Mouse (Mus musculus) embryonic facial prominence, embryonic 13.5 days (tissue): Measurements from ENCODE around the gene Ttf1. TPM values are rescaled to one million over a fixed set of nuclear protein-coding genes. Genes with fewer than 3 reads are reported as not detected.
"Not testable (repeated sequence)": the region's sequence is repeated elsewhere in the genome, so short reads cannot be mapped to it uniquely, and the experiment has no call there.

Source experiments
- ATAC-seq: fragments of 200-750 bp; cut with Nextera tagmentation; 2 replicates; pipeline ENCODE4 v1.8.0; 2017; ENCODE audit warnings: low read depth; ENCODE audit not compliant: insufficient number of reproducible peaks, insufficient read depth, low FRiP score, low TSS enrichment
- H3K27ac ChIP-seq: fragments of 300-500 bp; sonication (generic); 2 replicates; pipeline ENCODE4 v1.5.1; 2015; ENCODE audit warnings: moderate library complexity, mild to moderate bottlenecking, inconsistent platforms
- H3K27me3 ChIP-seq: fragments of 300-500 bp; sonication (generic); 2 replicates; pipeline ENCODE4 v1.6.1; 2015; ENCODE audit warnings: mild to moderate bottlenecking, inconsistent platforms
- H3K36me3 ChIP-seq: fragments of 300-500 bp; sonication (generic); 2 replicates; pipeline ENCODE4 v1.6.1; 2015; ENCODE audit warnings: mild to moderate bottlenecking, inconsistent platforms
- H3K4me1 ChIP-seq: fragments of 300-500 bp; sonication (generic); 2 replicates; pipeline ENCODE4 v1.6.1; 2015; ENCODE audit warnings: inconsistent platforms
- H3K4me2 ChIP-seq: fragments of 300-500 bp; sonication (generic); 2 replicates; pipeline ENCODE4 v1.6.1; 2015; ENCODE audit warnings: moderate library complexity, mild to moderate bottlenecking, inconsistent platforms
- H3K4me3 ChIP-seq: fragments of 300-500 bp; sonication (generic); 2 replicates; pipeline ENCODE4 v1.5.1; 2015; ENCODE audit warnings: mild to moderate bottlenecking, inconsistent platforms
- H3K9ac ChIP-seq: fragments of 300-500 bp; sonication (generic); 2 replicates; pipeline ENCODE4 v1.6.1; 2015; ENCODE audit warnings: mild to moderate bottlenecking, inconsistent platforms
- H3K9me3 ChIP-seq: fragments of 300-500 bp; sonication (generic); 2 replicates; pipeline ENCODE4 v1.6.1; 2016; ENCODE audit warnings: inconsistent platforms
- WGBS: fragments of 180-500 bp; shearing (Covaris S2); methylation state at CpG from one replicate; pipeline ENCODE4 v1.1.7; 2015; ENCODE audit warnings: mixed read lengths; 5-methylcytosine and 5-hydroxymethylcytosine counted together
- polyA plus RNA-seq: library from polyadenylated mRNA; unstranded; fragments of >200 nt; fragmentation: Nextera tagmentation; extraction: Ambion mirVana; gene quantifications from 2 replicates; pipeline ENCODE4 v1.2.1, GENCODE M21; 2015

Ttf1 gene
- polyA plus RNA-seq, 1 experiment from 2014 or later, result 11.5 TPM

DNA sequence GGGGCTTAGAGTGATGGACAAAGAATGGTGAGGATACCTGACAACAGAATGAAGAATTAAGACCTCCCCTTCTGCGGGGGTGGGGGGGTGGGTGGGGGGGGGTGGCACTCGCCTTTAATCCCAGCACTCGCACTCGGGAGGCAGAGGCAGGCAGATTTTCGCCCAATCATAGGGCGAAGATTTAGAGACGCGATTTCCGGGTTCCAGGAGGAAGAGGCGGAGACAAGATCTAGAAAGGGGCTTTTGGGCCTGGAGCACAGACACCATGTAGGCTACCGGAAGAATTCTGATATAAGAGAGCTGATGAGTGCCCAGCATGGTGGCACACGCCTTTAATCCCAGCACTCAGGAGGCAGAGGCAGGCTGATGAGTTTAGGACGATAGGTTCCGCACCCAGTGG is 39.6 kb downstream of the Ttf1 start:
- Histone ChIP-seq H3K9me3 (no peaks in the 10 kb centered on the region), H3K9ac (no peak overlapping the region), H3K4me3 (no peak overlapping the region), H3K36me3 (no peaks in the 10 kb centered on the region), H3K4me1 (no peaks in the 10 kb centered on the region; the same call in 1 of the 2 replicates), H3K27me3 (no peaks in the 10 kb centered on the region), H3K27ac (no peak overlapping the region), H3K4me2 (no peak overlapping the region)
- ATAC-seq, result no peak
- WGBS, result 87% methylated on average over 14 of the region's 14 CpGs

DNA sequence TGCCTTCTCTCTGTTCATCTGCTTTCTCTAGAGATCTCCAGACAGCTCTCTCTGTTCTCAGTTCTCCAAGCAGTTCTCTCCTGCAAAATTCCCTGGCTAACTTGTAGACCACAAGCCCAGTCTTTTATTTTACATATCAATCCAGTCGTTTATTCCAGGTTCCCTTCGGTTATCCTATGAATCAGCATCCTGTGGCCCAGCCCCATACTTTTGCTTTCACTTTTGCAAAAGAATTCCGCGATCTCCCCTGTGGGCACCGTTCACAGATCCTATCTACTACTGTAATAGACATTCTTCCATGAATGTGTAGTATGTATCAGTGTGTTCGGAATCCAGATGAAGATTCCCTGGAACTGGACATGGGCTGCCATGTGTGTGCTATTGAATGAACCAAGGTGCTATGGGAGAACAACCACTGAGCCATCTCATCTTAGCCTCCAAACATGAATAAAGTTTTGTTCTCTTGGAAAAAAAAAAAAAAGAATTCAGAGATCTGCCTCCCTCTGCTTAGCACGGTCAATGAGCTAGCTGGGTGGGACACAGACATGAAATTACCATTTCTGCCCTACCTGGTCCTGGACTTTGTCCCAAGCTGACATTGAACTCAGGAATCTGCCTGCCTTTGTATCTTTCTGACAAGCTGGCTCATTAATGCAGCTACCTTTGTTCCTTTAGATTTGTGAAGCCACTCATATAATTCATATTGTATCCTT is 40.9 kb downstream of the Ttf1 start:
- Histone ChIP-seq H3K9me3 (no peaks in the 10 kb centered on the region), H3K27ac (no peak overlapping the region), H3K4me1 (no peaks in the 10 kb centered on the region; the same call in 1 of the 2 replicates), H3K4me3 (no peak overlapping the region), H3K27me3 (no peaks in the 10 kb centered on the region), H3K36me3 (no peaks in the 10 kb centered on the region), H3K9ac (0 out of 2 replicates have a peak overlapping the region, but pooled peaks have one; percentile 44), H3K4me2 (peak overlapping the region; percentile 22; the same call in 1 of the 2 replicates)
- no peak for ATAC-seq
- WGBS, result 71% methylated on average over 7 of the region's 7 CpGs

DNA sequence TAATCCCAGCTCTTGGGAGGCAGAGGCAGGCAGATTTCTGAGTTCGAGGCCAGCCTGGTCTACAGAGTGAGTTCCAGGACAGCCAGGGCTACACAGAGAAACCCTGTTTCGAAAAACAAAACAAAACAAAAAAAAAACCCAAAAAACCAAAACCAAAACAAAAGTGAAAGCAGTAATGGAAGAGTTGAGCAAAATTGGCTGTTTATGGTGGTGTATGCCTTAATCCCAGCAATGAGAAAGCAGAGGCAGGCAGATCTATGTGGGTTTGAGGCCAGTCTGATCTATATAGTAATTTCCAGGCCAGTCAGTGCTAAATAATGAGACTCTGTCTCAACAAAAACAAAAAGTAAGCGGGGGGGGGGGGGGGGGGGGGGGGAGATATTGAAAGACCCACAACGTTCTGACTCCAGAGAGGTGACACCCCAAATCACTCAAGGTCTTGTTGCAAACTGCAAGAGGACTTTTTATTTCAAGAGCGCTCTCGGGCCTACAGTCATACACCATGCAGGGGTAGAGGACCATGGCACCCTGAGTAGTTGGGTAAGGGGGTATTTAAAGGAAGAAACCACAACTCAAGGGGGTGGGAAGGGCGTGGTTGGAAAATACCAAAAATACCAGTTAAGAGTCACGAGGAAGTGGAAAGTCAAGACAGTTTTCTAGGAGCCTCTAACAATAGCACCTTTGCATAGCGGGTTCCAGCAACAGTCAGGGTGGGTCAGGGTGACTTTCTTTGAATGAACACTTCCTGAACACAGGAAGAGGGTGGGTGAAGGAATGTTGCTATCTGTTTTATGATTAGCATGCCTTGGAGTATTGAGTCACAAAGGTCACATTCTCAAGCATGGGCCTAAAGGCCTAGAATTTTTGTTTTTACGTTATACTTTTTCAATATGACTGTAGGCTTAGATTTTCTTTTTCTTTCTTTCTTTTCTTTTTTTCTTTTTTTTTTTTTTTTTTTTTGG is 42.6 kb downstream of the Ttf1 start:
- H3K36me3 ChIP-seq, H3K27ac ChIP-seq, H3K9ac ChIP-seq, H3K9me3 ChIP-seq, H3K4me1 ChIP-seq, H3K4me2 ChIP-seq, H3K4me3 ChIP-seq, ATAC-seq, H3K27me3 ChIP-seq: not testable (repeated sequence)
- WGBS, result 83% methylated on average over 9 of the region's 10 CpGs

DNA sequence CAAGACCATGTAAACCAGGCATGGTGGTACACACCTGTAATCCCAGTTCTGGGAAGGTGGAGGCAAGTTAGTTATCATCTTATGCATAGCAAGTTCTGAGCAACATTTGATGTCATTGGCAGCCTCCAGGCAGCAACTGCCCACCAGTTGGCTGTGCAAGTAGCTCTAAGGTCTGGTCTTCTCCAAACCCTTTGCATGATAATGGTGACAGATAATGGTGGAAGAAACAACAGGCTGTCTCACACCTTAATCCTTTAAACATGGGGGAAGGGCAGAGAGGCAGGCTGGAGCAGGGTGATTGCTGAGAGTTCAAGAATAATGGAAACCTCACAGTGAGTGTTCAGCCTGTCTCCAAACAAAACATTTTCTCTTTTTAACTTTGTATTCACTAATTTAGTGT is 60.9 kb downstream of the Ttf1 start:
- H3K36me3 ChIP-seq, result no peaks in the 10 kb centered on the region
- no peak overlapping the region for H3K9ac ChIP-seq
- no peak for ATAC-seq
- no peak overlapping the region for H3K4me2 ChIP-seq
- H3K27ac ChIP-seq, result no peak overlapping the region
- no peak overlapping the region for H3K4me3 ChIP-seq
- no peaks in the 10 kb centered on the region for H3K27me3 ChIP-seq
- no peaks in the 10 kb centered on the region for H3K9me3 ChIP-seq
- peaks cover 3% of the 10 kb centered on the region for H3K4me1 ChIP-seq

DNA sequence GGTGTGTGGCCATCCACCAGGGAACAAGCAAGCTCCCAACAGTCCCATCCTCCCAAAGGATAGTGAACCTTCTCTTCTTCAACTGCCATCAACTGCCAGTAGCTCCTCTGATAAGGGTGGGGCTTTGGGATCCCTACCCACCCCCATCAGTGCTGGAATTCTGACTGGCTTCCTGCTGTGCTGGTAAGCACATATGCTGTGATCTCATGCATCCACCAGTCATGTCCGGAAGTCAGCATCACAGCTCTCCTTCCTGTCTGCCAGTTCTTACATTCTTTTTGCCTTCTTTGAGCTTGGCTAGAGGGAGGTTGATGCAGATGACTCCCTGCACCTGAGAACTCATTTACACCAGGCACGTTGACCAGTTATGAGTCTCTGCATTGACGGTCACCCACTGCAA is 62.4 kb downstream of the Ttf1 start:
- WGBS, result 83% methylated on average over 3 of the region's 3 CpGs

DNA sequence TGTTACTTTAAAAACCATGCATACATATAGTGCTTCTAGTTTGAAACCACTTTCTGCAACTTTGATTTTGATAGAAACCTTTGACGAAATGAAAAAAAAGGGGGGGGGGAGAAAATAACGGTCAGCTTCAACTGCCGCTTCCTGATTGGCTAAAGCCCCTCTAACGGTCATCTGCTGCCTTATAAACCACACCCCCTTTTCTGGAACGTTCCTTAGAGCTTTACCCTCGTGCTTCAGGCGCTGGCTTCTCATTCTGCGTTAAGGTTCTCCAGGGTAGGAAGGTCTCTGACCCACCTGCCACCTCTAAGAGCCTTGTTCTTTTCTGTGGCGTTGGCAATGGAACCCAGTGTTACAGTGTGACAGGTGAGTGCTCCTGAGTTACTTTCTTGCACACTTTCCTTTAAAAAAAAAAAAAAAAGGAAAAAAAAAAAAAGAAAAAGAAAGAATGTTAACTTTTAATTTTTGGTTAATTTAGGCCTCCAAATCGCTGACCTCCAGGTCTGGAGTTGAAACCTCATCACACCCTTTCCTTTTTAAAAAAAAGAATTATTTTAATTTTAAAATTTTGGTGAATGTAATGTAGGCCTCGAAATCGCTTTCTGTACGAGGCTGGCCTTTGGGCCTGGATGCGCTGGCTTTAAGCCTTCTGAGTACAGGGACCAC is 64.0 kb downstream of the Ttf1 start, which contains the start of gene Setx:
Gene Setx, plus strand, starts transcription at position 275 of the 663 bp plus-strand sequence.
- H3K4me1 ChIP-seq, result peaks cover 11% of the 10 kb centered on the region
- no peaks in the 10 kb centered on the region for H3K27me3 ChIP-seq
- no peak for ATAC-seq
- peak within 1 kb of the TSS; percentile 81 for H3K4me2 ChIP-seq
- H3K4me3 ChIP-seq, result peak within 1 kb of the TSS; percentile 78
- H3K27ac ChIP-seq, result peak within 1 kb of the TSS; percentile 95
- 66% methylated on average over 14 of the region's 14 CpGs for WGBS
- no peaks in the 10 kb centered on the region for H3K9me3 ChIP-seq
- H3K9ac ChIP-seq, result peak within 1 kb of the TSS; percentile 91
- H3K36me3 ChIP-seq, result peaks cover 18% of the 10 kb centered on the region

More for the DNA sequence above, 62.4 kb downstream of the Ttf1 start:
- no peaks in the 10 kb centered on the region for H3K27me3 ChIP-seq
- no peak overlapping the region for H3K9ac ChIP-seq
- no peak overlapping the region for H3K27ac ChIP-seq
- no peak for ATAC-seq
- peaks cover 11% of the 10 kb centered on the region for H3K4me1 ChIP-seq
- H3K9me3 ChIP-seq, result no peaks in the 10 kb centered on the region
- no peak overlapping the region for H3K4me3 ChIP-seq
- H3K36me3 ChIP-seq, result peaks cover 5% of the 10 kb centered on the region; the same call in 1 of the 2 replicates
- H3K4me2 ChIP-seq, result no peak overlapping the region

DNA sequence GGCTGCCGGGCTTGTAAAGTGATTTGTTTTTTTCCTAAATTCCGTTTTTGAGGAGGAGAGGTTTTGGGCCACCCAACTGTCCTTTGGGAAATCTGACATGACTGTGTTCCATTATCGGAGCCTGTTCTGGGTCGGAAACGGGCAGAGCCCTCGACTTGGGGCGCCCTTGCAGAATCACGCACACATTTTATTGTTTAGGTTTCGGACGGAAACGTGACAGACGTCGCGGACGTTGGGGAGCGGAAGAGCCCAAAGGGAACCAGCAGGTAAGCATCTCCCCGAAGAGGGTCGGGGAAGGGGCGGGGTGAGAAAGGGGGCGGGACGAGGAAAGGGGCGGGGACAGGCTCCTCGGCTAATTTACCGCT is 64.5 kb downstream of the Ttf1 start:
- WGBS, result under 1% methylated on average over 24 of the region's 24 CpGs
- Histone ChIP-seq H3K36me3 (peaks cover 24% of the 10 kb centered on the region), H3K4me1 (peaks cover 11% of the 10 kb centered on the region), H3K27ac (peak overlapping the region; percentile 95), H3K9me3 (no peaks in the 10 kb centered on the region), H3K4me3 (peak overlapping the region; percentile 78), H3K4me2 (peak overlapping the region; percentile 81), H3K27me3 (no peaks in the 10 kb centered on the region), H3K9ac (peak overlapping the region; percentile 91)
- no peak for ATAC-seq

DNA sequence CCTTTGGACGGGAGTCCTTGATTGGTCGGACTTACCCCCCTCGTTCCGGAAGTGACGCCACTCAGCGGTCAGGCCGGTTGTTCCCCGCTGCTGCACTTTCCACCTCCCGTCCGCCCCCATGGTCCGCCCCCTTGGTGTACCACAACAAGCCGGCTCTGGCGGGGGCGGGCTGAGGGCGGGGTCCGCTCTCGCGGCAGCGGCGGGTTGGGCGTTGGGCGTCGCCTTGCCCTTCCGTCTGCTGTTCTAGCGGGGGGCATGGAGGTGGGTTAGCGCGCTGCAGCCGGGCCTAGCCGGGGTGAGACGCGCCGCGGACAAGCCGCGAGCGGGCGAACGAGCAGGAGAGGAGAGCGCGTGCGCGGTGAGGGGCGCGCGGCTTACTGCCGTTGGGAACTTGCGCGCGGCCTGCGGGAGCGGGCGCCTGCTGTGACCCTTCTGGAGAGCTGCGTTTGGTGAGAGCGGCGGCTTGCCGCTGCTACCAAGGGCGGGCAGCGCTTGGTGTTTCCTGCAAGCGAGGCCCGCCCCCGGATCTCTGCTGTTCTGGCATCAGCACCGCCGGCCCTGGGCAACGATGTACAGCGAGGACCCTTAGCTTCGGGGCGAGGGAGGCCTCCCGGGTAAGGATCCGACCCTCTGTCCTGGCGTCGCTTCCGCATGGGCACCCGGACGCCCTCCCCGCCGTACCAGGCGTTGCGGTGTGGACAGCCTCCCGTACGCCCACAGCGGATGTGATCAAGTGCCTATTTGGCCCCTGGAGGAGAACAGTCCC is 65.1 kb downstream of the Ttf1 start:
- peak overlapping the region; percentile 81 for H3K4me2 ChIP-seq
- H3K9ac ChIP-seq, result peak overlapping the region; percentile 91
- H3K27ac ChIP-seq, result peak overlapping the region; percentile 95
- peaks cover 29% of the 10 kb centered on the region for H3K36me3 ChIP-seq
- H3K4me3 ChIP-seq, result peak overlapping the region; percentile 78
- H3K4me1 ChIP-seq, result peaks cover 11% of the 10 kb centered on the region
- ATAC-seq, result peak; percentile 99
- H3K27me3 ChIP-seq, result no peaks in the 10 kb centered on the region
- no peaks in the 10 kb centered on the region for H3K9me3 ChIP-seq
- WGBS, result under 1% methylated on average over 81 of the region's 81 CpGs

DNA sequence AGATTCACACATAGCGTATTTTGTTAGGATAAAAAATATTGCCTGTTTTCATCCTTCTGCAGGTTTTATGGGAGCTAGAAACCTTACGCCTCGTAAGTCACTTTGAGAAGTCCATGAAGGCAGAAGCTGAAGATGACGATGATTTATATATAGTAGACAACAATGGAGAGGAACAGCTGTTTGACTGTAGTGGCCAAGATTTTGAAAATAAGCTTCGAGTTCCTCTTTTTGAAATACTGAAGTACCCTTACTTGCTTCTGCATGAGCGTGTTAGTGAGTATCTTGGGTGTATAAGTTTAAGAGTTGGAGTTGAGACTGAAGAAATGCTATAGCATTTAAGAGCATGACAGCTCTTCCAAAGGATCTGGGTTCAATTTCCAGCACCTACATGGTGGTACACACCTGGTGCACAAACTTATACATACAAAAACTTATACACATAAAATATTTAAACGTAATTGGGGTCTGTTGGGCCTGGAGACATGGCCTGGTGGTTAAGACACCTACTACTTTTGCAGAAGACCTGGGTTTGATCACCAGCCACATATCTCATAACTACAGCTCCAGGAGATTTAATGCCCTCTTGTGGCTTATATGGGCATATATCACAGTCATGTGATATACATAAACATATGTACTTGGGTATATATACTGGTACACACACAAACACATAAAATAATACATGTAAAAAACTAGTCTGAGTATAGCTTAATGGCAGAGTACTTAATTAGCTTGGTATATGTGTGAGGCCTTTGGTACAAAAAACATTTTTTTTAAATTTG is 70.2 kb downstream of the Ttf1 start:
- H3K9ac ChIP-seq, result no peak overlapping the region
- no peak overlapping the region for H3K4me2 ChIP-seq
- WGBS, result 94% methylated on average over 7 of the region's 7 CpGs
- no peak for ATAC-seq
- no peaks in the 10 kb centered on the region for H3K27me3 ChIP-seq
- no peak overlapping the region for H3K27ac ChIP-seq
- no peak overlapping the region for H3K4me3 ChIP-seq
- no peaks in the 10 kb centered on the region for H3K9me3 ChIP-seq
- peaks cover 11% of the 10 kb centered on the region for H3K4me1 ChIP-seq
- H3K36me3 ChIP-seq, result peaks cover 70% of the 10 kb centered on the region

DNA sequence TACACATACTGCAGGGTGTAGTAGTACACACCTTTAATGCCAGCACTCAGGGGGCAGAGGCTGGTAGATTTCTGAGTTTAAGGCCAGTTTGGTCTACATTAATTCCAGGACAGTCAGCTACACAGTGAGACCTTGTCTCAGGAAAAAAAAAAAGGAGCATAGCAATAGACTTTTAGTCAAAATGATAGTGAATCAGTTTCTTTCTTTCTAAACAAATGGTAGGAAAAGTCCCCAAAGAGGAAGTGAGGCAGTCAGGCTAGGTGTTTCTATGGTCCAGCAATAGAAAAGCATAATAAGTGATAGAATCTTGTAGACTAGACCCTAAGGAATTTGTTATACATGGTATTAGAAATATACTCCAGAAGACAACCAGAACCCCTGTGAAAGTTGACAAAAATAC is 75.1 kb downstream of the Ttf1 start:
- Histone ChIP-seq H3K4me2 (no peak overlapping the region), H3K9me3 (no peaks in the 10 kb centered on the region), H3K4me1 (no peaks in the 10 kb centered on the region), H3K27me3 (no peaks in the 10 kb centered on the region), H3K4me3 (no peak overlapping the region), H3K9ac (no peak overlapping the region), H3K27ac (no peak overlapping the region), H3K36me3 (peaks cover 75% of the 10 kb centered on the region)
- no peak for ATAC-seq
